Mouse (Mus musculus) urinary bladder, postnatal 14 days (tissue): ENCODE data around the gene Ttll8.
A peak's percentile ranks its signal among the peaks of the same experiment; 100 is the strongest.

Source experiments
- DNase-seq: peaks from one replicate; pipeline ENCODE4 v3.0.0; 2021; ENCODE audit warnings: low spot score

Ttll8 gene

DNA sequence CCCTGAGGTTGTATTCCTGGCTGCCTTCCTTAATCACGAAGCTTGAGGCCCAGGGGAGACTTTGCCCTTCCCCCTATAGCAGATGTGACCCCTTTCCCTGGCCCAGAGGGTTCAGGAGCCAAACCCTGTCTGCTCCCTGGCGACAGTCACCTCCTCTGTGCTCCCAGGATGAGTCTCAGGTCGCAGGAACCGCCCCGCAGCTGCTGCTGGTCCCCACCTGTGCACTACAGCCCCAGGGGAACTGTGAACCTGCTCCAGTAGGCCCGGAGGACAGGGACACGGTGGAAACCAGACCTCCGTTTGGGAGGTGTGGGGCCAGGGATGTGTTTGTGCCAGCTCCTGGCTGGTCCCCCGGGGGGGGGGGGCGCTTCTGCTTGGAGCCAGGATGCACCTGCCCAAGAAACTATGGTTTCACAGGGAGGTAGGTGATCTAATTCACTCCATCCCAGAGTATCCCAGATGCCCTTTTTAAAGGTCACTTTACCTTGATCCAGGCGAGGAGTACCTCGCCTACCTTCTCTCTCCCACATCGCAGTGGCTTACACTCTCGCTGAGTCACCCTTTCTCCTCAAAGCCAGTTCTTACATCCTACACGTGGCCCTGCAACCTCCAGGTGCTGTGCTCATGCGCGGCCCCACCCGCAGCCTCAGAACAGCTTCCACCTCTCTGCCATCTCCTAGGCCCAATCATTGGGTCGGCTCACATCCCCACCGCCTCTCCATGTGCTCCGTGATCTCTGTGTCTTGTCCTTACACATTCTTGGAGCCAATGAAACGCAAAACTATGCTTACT is 72.8 kb downstream of the Ttll8 start:
- no peak for DNase-seq

DNA sequence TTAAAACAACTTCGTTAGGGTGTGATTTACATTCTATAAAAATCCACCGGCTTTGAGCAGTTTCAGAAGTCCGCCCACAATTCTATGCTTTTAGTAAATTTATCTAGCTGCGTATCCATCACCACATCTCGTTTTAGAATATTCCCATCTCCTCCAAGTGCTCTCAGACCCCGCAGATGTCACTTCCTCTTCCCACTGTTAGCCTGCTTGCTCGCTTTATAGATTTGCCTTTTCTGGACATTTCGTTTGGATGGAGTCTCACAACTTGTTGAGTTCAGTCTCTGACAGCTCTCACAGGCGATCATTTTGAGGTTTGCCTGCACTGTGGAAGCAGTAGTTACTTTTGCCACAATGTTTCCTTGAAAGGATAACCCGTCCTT is 77.2 kb downstream of the Ttll8 start:
- no peak for DNase-seq

DNA sequence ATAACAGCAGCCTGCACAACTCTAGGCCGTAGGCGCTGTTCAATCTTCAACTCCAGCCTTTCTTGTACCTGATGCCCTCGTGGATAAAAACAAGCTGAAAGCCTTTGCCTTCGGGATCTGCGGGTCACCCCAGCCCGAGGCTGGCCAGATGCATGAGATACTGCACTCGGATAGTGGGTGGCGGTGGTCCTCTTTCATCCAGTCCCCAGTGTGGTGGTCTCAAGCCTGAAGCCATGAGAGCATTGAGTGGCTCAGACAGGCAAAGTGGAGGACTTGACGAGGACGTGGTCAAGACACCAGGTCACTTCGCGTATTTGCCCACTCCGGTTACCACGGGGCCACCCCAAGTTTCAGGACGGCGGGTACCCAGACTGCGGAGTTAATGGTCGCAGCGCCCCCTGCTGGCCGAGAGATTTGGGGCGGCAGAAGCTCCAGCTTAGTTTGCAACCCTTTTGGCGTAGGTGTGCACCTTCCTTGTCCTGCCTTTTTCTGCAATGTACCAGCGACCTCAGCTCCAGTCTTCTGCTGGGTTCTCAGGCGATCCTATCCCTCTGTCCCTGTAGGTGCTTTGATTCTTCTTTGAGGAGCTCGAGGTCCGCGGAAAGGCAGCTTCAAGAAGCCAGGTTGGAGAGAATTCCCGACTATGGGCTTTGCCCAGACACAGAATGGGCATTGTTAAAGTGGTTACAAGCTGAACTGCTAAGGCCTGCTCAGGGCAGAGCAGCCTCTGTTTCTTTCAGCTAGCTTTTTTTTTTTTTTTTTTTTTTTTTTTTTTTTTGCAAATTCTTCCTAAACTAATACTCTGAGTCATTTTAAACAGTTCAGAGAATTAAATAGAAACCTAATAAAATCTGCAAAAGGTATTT is 77.8 kb downstream of the Ttll8 start:
- DNase-seq: peak; percentile 85

DNA sequence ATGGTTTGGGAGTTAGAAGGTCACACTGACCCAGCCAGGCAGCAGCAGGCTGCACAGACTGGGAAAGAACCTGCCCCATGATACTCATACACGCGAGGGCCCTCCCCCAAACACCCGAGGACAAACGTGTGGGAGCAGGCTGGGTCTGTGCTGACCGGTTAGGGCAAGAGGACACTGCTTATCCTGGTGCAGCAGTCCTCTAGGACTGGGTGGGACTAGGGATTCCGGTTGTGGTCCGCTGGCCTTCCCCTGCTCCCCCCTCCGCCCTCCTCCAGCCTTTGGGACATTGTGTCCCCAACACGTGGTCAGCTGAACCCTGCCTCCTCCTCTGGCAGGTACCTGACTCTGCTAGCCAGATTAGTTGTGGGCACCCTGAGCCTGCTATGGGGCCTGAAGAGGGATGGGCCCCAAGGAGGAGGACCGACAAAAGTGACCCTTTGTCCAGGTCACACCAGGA is 78.6 kb downstream of the Ttll8 start:
- DNase-seq: peak; percentile 28

DNA sequence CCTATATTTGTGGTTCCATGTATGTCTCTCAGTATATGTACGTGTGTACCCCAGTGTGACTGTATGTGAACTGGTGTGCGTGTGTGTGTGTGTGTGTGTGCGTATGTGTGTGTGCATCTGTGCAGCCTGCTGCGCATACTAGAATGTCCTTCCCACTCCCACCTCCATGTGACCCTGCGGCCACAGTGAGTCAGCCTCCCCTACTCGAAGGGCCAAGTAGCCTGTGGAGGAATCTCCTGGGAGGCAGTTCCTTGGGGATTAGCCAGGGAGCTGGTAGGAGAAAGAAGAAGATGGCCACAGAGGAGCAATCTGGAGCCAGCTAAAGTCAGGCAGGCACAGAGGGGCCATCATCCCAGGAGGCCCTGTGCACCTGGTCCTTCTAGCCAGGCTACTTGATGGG is 79.7 kb downstream of the Ttll8 start:
- DNase-seq: no peak

DNA sequence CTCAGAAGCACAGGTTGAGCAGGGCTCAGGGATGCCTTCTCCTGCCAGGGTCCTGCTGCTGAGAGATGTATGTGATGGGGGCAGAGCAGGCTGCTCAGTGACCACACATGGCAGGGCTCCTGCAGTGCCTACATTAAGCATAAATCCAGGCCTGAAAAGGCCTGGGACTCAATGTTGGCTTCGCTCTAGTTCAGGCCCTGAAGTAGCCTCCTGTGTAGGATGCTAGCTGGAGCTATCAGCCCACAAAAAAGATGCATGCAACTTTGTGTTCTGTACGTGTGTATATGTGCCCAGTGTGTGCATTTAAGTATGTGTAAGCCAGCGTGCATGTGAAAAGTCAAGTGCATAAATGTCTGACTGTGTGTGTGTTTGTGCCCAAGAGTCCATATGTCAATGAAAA is 80.2 kb downstream of the Ttll8 start:
- no peak for DNase-seq

DNA sequence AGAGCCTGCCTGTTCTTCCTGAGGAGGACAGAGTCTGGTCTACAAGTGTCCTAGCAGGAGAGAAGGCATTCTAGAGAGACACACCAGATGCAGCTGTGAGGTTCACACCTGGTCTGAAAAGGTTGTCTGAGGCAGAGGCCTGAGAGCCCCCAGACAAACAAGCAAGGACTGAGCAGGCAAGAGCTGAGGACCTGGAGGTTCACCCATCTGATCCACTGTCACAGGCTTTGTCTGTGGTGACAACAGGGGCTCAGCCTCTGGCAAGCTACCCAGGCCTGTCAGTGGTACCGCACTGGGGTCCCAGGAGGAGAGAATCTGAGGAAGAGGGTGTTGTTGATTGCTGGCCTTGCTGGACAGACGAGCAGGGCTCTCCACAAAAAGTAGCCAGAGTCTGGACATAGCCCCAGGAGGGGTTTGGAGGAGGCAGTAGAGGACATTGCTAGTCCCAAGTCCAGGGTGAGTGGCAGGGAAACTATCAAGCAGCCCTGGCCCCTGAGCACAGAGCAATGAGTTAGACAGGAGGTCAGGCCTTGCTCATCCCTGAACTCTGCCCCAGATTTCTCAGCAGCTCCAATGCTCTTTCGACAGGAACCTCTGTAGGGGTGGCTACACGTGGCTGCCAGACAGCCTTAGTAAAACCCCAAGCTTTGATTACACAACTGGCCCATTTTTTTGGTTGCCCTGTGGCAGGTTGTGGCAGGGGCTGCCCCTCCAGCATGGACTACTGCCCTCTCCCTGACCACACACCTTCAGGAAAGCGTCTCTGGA is 83.6 kb downstream of the Ttll8 start:
- no peak for DNase-seq

DNA sequence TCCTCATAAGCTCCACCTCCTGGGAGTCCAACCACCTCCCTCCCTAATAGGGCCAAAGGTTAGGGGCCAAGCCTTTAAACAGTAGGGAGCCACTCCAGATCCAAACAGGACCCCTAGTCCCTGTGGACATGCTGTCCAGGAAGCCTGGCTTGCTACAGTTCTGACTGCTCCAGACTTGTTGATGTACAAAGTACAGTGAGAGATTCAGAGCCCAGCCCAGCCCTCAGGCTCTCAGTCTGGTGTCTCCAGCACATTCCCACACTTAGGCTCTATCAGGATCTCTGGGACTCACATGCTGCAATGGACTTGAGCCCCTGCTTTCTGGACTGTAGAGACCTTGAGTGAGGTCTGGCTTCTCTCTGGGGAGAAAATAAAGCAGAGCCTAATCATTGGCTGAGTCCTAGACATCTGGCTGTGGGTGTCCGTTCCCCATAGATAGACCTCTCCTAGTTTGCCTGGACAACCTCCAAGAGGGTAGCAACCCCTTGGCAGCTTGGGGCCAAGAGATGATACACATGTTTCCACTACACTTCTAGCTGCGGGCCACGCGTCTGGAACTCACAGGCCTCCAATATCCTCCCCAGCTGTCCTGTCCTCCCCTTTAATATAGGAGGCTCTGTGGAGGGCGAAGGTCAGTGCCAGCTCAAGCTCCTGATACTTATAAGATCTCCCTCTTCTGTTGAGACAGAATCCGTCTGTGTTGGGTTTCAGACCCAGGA is 86.0 kb downstream of the Ttll8 start:
- no peak for DNase-seq

DNA sequence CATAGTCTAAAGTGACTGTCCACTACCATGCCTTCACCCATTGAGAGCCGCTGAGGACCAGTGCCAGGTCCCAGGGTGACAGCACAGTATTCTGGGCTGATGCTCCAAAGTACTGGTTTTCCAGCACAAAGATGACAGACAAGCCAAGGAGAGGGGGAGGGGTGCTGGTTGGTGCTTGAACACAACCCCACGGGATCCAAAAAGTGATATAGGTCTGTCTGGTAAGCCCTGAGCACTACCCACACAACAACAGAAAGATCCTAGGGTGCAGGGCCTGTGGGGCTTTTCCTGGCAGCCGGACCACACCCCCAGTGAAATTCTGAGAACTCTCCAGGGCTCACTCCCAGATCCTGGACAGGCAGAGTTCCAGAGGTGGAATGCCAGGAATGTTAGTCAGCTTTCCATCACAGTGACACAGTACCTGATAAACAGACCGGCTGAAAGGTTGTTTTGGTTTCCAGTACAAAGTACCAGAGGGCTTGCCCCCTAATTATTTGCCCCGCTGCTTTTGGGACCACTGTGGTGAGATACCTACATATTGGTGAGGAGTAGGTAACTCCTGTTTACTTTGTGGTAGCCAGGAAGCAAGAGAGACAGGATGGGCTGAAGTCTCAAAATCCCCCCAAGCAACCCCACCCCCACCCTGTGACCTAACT is 86.7 kb downstream of the Ttll8 start:
- peak; percentile 42 for DNase-seq

DNA sequence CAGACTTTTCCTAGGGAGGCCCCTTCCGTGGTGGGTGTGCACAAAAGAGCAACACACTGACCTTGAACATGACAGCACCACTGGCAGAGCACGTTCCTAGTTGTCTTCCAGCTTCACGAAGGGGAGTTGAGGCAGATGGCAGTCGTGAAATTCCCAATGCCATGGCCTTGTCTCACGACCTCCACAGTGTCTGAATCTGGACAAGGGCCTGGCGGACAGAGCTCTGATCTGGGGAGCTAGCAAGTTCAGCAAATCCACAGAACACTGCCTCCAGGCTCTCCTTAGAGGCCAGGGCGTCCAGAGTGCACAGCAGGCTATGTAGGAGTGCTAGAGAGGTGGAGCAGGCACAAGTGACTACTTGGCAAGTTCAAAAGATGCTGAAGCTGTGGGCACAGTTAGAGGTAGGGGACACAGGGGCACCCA is 87.3 kb downstream of the Ttll8 start:
- no peak for DNase-seq

DNA sequence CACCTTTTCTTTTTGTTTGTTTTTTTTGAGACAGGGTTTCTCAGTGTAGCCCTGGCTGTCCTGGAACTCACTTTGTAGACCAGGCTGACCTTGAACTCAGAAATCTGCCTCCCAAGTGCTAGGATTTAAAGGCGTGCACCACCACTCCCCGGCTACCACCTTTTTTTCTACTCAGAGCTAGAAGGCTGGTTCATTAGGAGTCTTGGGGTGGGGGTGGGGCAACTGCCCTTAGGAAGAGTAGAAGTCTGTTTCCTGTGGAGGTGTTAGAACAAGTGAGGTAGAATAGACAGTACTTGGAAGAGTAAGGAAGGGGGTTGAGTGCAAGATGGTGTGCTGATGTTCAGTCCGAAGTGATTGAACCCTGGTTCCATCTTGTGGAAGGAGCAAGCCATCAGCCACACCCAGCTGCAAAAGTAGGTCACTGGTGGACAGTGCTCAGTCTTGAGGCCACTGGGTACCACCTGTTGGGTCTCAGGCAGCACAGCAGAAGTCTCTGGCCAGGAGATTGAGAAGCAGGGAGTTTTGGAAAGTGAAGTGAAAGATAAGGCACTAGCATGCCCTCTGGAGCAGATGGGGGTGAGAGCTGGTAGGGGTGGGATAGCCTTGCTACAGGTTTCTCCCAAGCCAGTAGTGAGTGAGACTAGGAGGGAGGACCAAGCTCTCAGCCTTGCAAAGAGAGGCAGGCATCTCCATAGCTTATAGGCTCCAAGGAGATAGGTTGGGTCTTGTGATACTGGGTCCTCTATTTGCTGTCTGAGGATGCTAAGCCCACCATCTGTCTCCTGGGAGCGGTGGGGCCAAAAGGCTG is 88.1 kb downstream of the Ttll8 start:
- no peak for DNase-seq

DNA sequence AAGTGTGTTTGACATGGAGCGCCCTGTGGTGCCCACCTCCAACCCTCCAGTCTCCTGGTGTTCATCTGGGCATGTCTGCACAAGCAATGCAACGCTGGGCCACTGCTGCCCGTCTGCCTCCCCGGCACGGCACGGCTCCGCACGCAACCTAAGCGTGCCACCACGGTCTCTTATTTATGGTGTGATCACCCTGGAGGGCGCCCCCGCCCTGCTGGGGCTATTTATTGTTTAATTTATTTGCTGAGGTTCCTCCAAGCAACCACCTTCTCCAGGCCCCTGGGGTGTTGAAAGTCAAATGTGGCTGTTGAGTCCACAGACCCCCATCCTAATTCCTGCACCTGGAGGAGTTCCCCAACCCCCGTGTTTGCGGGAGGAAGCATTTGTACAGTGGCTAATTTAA is 89.2 kb downstream of the Ttll8 start:
- no peak for DNase-seq

DNA sequence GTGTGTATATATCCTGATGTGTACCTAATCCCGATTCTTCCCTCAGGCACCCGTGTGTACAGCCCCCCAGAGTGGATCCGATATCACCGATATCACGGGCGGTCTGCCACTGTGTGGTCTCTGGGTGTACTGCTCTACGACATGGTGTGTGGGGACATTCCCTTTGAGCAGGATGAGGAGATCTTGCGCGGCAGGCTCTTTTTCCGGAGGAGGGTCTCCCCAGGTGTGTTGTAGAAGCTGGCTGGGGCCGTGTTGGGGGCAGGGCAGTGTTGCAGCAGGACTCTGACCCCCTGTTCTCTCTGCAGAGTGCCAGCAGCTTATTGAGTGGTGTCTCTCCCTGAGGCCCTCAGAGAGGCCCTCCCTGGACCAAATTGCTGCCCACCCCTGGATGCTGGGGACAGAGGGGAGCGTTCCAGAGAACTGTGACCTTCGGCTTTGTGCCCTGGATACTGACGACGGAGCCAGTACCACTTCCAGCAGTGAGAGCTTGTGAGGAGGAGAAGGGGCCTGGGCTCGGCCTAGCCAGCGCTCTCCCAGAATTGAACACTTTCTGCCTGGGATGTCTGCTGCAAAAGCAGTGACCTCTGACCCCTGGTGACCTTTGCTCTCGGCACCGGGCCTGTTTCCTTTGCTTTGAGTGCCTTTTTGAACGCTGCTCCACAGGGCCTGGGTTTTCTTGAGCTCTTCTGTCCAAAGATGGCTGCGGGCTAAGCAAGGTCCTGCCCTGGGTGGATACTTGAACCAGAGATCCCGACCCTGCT is 89.8 kb downstream of the Ttll8 start:
- DNase-seq: no peak

DNA sequence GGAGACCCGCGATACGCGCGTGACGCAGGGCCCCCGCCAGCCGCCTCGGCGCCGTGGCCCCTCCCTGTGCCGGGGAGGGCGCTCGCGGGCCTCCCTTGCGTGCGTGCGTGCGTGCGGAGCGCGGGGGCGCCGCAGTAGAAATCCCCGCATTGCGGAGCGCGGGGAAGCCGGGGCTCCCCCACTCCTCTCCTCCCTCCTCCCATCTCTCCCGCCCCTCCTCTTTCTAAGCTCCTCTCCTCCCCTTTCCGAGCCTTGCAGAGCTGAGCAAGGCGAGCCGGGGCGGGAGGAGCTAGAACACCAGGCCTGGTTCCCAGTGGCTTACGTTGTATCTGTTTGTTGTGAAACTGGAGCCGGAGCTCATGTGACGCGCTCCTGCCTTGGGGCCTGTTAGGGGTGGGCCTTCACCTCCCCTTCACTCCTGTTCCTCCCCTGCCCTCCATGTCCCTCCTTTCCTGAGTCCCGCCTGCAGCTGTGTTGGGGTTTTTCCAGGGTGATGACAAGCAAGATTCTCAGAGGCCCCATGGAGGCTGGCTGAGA is 90.5 kb downstream of the Ttll8 start:
- DNase-seq: peak; percentile 93

DNA sequence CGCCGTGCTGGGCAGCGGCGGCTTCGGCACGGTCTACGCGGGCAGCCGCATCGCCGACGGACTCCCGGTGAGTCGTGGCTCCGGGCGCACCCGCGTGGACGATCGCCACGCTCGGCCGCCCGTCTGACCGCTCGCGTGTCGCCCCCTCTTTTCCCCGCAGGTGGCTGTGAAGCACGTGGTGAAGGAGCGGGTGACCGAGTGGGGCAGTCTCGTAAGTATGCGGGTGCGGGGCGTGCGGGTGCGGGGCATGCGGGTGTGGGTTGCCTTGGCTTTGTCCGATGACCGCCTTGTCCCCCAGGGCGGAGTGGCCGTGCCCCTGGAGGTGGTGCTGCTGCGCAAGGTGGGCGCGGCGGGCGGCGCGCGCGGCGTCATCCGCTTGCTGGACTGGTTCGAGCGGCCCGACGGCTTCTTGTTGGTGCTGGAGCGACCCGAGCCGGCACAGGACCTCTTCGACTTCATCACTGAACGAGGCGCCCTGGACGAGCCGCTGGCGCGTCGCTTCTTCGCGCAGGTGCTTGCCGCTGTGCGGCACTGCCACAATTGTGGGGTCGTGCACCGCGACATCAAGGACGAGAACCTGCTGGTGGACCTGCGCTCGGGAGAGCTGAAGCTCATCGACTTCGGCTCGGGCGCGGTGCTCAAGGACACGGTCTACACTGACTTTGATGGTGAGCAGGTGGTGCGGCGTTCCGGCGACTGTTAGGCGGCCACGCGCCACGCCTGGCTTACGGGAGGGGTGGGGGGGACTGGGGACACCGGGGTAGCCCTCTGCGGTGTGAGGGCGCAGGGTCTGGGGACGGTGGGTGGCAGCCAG is 91.1 kb downstream of the Ttll8 start:
- peak; percentile 85 for DNase-seq

DNA sequence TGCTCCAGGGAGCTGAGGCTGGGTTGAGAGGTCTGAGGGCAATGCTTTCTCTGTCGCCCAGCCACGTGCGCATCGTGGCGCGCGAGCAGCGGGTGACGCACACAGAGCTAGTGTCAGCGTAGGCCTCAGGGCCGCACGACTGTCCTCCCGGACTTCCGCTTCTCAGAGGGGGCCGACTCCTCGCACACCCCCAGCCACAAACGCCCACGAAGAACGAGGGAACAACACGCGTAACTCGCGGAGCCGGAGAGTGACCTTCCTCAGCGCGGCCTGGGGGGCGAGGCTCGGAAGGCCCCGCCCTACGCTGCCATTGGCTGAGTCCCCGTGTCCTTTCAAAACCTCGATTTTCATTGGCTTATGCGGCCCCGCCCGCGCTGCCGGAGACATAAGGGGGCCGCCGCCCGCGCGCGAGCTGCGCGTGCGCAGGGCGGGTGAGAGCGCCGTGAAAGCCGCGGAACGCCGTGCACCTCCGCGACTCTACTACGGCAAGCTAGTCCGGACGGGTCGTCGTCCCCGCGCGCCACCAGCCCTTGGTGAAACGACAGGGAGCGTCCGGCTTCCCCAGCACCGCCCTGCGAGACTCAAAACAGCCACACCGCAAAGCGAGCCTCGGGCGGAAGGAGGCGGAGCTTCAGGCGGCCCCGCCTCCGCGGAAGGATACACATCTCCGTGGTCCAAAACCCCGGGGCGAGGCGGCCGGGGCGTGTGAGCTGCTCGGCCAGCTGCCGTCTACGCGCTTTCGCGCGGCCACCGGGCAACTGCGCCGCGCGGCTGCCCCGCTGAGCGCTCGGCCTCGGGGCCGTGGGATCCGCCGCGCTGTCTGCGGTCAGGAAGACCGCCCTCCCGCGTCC is 92.2 kb downstream of the Ttll8 start, which contains the start of gene Pim3:
Gene Pim3, plus strand, starts transcription at position 415 of the 851 bp plus-strand sequence.
- DNase-seq: peak; percentile 95

DNA sequence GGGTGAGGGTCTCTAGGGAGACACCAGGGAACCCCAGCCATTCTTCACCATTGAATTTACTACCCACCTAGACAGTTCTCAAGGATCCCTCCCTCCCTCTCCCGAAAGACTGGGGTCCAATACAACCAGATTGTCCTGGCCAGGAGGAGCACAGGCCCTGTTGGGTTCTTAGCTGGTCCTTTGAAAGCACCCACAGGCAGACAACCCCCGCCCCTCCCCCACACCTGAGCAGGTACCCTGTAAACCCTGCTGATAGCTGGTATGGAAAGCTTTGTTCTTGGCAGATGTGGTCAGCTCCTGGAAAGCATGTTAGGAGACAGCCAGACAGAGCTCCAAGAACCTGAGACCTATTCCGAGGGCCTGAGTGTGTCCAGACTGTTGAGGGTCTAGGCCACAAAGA is 93.4 kb downstream of the Ttll8 start:
- DNase-seq: no peak
